Mouse (Mus musculus) spleen, adult 2 months (tissue): ENCODE data around the gene Dusp1. TPM values are rescaled to one million over a fixed set of nuclear protein-coding genes. Genes with fewer than 3 reads are reported as not detected.

Experiments
- DNase-seq, 2 experiments: peaks; one replicate each; pipeline versions ENCODE4 v3.0.0 to v3.0.0-alpha.2; 2012 to 2021; ENCODE audit warnings: low spot score in 2 of 2, low read depth in 1 of 2
- H3K27ac ChIP-seq: fragments of 200-500 bp; 2 replicates; pipeline ENCODE4 v1.5.1; 2012; ENCODE audit warnings: low read length, inconsistent platforms; ENCODE audit not compliant: insufficient read depth
- H3K27me3 ChIP-seq: fragments of 200-500 bp; 2 replicates; pipeline ENCODE4 v1.6.1; 2012; ENCODE audit warnings: mild to moderate bottlenecking, moderate library complexity, low read length, inconsistent platforms; ENCODE audit not compliant: control insufficient read depth, insufficient read depth
- H3K36me3 ChIP-seq: fragments of 200-500 bp; 2 replicates; pipeline ENCODE4 v1.6.1; 2012; ENCODE audit warnings: mild to moderate bottlenecking, low read length, inconsistent platforms; ENCODE audit not compliant: control insufficient read depth, insufficient read depth
- H3K4me1 ChIP-seq: fragments of 200-500 bp; 2 replicates; pipeline ENCODE4 v1.6.1; 2011; ENCODE audit warnings: inconsistent platforms; ENCODE audit not compliant: control insufficient read depth, insufficient read depth, insufficient read length
- H3K4me3 ChIP-seq: fragments of 200-500 bp; 2 replicates; pipeline ENCODE4 v1.5.1; 2011; ENCODE audit warnings: mild to moderate bottlenecking, inconsistent platforms; ENCODE audit not compliant: insufficient read depth, insufficient read length; ENCODE audit errors: extremely low read depth
- CTCF ChIP-seq: fragments of 200-500 bp; IDR thresholded peaks from 2 replicates; pipeline ENCODE4 v1.5.1; 2011; ENCODE audit warnings: mild to moderate bottlenecking, inconsistent platforms; ENCODE audit not compliant: insufficient read depth, insufficient read length, insufficient replicate concordance; ENCODE audit errors: extremely low read depth
- POLR2A ChIP-seq: fragments of 200-500 bp; IDR thresholded peaks from 2 replicates; pipeline ENCODE4 v1.6.1; 2011; ENCODE audit warnings: low read depth, low read length, inconsistent platforms
- WGBS: fragments of 180-500 bp; shearing (Covaris S2); methylation state at CpG from one replicate; pipeline ENCODE4 v1.1.7; 2018; 5-methylcytosine and 5-hydroxymethylcytosine counted together
- polyA plus RNA-seq: library from polyadenylated mRNA; depleted of rRNA; stranded (reverse); fragments of >200 nt; gene quantifications from 2 replicates; pipeline ENCODE4 v1.2.3, GENCODE M21; 2012

The Dusp1 gene
- polyA plus RNA-seq, 1 experiment = 44.3 TPM

GRCm38 (mm10) chr17:26498626-26499025 lies 63.3 kb downstream of the Dusp1 start:
- no peaks in the 10 kb centered on the region for H3K27me3 ChIP-seq
- no peak for TF ChIP-seq POLR2A
- no peak for TF ChIP-seq CTCF
- H3K4me3 ChIP-seq = no peak overlapping the region
- peaks cover 3% of the 10 kb centered on the region; the same call in 1 of the 2 replicates for H3K4me1 ChIP-seq
- 53% methylated on average over 1 of the region's 1 CpGs for WGBS
- no peak for DNase-seq
- H3K27ac ChIP-seq = no peak overlapping the region
- H3K36me3 ChIP-seq = no peaks in the 10 kb centered on the region

DNA sequence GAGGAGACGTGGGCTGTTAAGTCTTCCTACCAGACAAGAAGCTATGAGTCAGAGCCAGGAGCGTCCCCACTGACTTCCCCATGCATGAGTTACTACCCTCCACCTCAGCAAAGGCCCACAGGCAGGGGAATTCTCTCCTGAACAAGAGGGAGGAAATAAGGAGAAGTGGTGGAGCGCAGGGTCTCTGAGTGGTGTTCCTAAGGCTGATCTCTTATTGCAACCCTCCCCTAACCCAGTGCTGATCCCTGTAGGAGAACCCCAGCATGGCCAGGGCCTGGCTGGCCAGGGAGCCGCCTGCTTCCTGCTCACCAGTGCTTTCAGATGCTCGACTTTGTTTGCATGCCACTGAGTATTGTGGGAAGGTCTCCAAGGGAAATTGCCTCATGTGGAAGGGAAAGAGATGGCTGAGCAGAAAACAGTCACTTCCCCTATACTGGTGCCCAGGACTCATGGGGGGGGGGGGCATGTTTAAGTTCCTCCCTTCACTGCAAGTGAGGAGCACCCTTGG lies 64.5 kb downstream of the Dusp1 start:
- H3K27me3 ChIP-seq = no peaks in the 10 kb centered on the region
- WGBS = 28% methylated on average over 5 of the region's 5 CpGs
- no peak overlapping the region for H3K4me3 ChIP-seq
- peak overlapping the region; percentile 30; the same call in 1 of the 2 replicates for H3K27ac ChIP-seq
- TF ChIP-seq CTCF (no peak), POLR2A (no peak)
- no peaks in the 10 kb centered on the region for H3K4me1 ChIP-seq
- DNase-seq = no peak
- H3K36me3 ChIP-seq = no peaks in the 10 kb centered on the region

GRCm38 (mm10) chr17:26494642-26495468 lies 67.1 kb downstream of the Dusp1 start:
- Histone ChIP-seq H3K27me3 (no peaks in the 10 kb centered on the region), H3K4me1 (no peaks in the 10 kb centered on the region)

GRCm38 (mm10) chr17:26492246-26492645 lies 69.7 kb downstream of the Dusp1 start:
- Histone ChIP-seq H3K4me3 (no peak overlapping the region), H3K4me1 (no peaks in the 10 kb centered on the region), H3K27ac (no peak overlapping the region), H3K36me3 (no peaks in the 10 kb centered on the region), H3K27me3 (no peaks in the 10 kb centered on the region)
- DNase-seq = no peak
- WGBS = 92% methylated on average over 3 of the region's 3 CpGs
- TF ChIP-seq CTCF (no peak), POLR2A (no peak)

More at GRCm38 (mm10) chr17:26494642-26495468, 67.1 kb downstream of the Dusp1 start:
- no peaks in the 10 kb centered on the region for H3K36me3 ChIP-seq
- 86% methylated on average over 4 of the region's 4 CpGs for WGBS
- no peak for DNase-seq
- H3K4me3 ChIP-seq = no peak overlapping the region
- no peak overlapping the region for H3K27ac ChIP-seq
- TF ChIP-seq POLR2A (no peak), CTCF (no peak)

- WGBS = 74% methylated on average over 2 of the region's 2 CpGs
- no peak overlapping the region for H3K27ac ChIP-seq
- H3K4me1 ChIP-seq = no peaks in the 10 kb centered on the region
- TF ChIP-seq CTCF (no peak), POLR2A (no peak)
- no peaks in the 10 kb centered on the region for H3K27me3 ChIP-seq
- no peak for DNase-seq
- H3K36me3 ChIP-seq = no peaks in the 10 kb centered on the region
- H3K4me3 ChIP-seq = no peak overlapping the region
These were observed 71.0 kb downstream of the Dusp1 start for GRCm38 (mm10) chr17:26490910-26491309.

DNA sequence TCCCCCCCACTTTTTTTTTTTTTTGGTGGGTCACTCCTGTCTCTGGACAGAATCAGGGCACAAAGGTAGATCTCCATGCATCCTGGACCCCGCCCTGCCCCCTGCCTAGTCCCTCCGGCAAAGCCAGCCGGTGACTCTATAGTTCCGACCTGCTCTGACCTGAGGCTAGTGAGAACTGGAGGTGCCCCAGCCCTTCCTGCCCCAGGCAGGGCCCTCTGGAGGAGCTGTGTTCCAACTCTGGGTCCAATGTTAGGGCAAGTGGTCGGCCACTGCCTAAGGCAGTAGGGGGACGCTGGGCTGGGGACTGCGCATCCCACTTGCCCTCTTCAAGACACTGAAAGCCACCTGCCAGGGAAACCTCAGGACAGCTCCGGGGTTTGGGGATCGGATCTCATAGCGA lies 71.9 kb downstream of the Dusp1 start:
- H3K36me3 ChIP-seq = no peaks in the 10 kb centered on the region
- no peaks in the 10 kb centered on the region for H3K4me1 ChIP-seq
- no peak overlapping the region for H3K27ac ChIP-seq
- no peaks in the 10 kb centered on the region for H3K27me3 ChIP-seq
- TF ChIP-seq CTCF = no peak
- TF ChIP-seq POLR2A = no peak
- H3K4me3 ChIP-seq = no peak overlapping the region
- DNase-seq = no peak
- whole genome bisulfite sequencing = 96% methylated on average over 10 of the region's 10 CpGs

DNA sequence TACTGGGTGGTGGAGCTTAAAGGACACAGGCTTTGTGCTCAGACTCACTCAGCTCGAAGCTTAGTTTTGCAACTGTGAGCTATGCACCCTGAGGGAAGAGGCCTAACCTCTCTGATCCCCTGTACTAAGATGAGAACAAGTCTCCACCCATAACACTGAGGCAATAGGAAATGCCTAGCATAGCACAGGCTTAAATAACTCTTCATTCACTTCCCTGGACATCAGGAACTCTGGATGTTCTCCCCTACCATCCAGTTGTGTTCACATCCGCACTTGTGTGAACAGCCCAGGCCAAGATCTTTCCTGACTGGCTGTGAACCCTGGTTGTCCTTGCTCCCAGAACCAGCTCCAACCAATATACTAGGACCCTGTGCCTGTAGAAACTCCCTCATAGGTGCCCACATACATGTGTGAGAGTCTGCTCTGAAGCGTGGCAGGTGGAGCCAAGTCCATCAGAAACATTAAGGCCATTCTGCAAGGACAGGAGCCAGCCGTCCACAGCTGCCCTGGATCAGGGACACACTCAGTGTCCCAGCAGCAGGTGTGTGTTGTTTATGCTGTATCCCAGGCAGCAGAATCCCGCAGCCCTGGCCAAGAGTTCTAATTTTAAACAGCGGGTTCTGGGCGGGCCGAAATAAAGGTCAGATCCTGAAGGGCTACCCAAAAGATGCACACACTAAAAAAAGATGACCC lies 73.1 kb downstream of the Dusp1 start:
- no peak for TF ChIP-seq POLR2A
- no peak for TF ChIP-seq CTCF
- H3K4me1 ChIP-seq = no peaks in the 10 kb centered on the region
- WGBS = 85% methylated on average over 8 of the region's 8 CpGs
- no peak overlapping the region for H3K4me3 ChIP-seq
- no peaks in the 10 kb centered on the region for H3K36me3 ChIP-seq
- DNase-seq = no peak
- H3K27ac ChIP-seq = no peak overlapping the region
- H3K27me3 ChIP-seq = no peaks in the 10 kb centered on the region
